Mouse (Mus musculus) Patski (cell line): Measurements from ENCODE around the gene Spata5. TPM values are rescaled to one million over a fixed set of nuclear protein-coding genes. Genes with fewer than 3 reads are reported as not detected.
"Not testable (repeated sequence)": the region's sequence is repeated elsewhere in the genome, so short reads cannot be mapped to it uniquely, and the experiment has no call there.

Experiments used
- ATAC-seq: fragments of 100-300 bp; one replicate; pipeline ENCODE4 v1.8.0; 2021
- CTCF ChIA-PET: fragments of 350-600 bp; sonication (Branson Sonifier 250); formaldehyde crosslinking; loops from one replicate; lab custom pipeline; 2022; ENCODE audit warnings: inconsistent platforms; lab: Charles Lee
- POLR2A ChIA-PET: fragments of 350-600 bp; sonication (Branson Sonifier 250); formaldehyde crosslinking; loops from one replicate; lab custom pipeline; 2022; ENCODE audit warnings: antibody characterized with exemption, inconsistent platforms; lab: Charles Lee
- DNase-seq: peaks from one replicate; pipeline ENCODE4 v3.0.0-alpha.2; 2011; ENCODE audit warnings: low read depth, low spot score
- H3K27me3 ChIP-seq: fragments of 371-371 bp; one replicate; pipeline ENCODE4 v1.5.1; 2021
- CTCF ChIP-seq: fragments of 100-300 bp; IDR thresholded peaks from one replicate; pipeline ENCODE4 v1.5.1; 2021
- in situ Hi-C: fragments of 300-500 bp; cut with MboI; formaldehyde crosslinking; loops from 3 replicates; pipeline ENCODE4 v1.11.1; 2018; ENCODE audit warnings: low pct_unique_long_range_greater_than_20kb, mixed read lengths
- polyA plus RNA-seq: library from polyadenylated mRNA; unstranded; gene quantifications from one replicate; pipeline ENCODE4 v1.2.3, GENCODE M21; 2021

Spata5 gene
- polyA plus RNA-seq, 1 experiment from 2014 or later: 43.3 TPM

- TF ChIP-seq CTCF: no peak
- in situ Hi-C loops: no loop called here
- H3K27me3 ChIP-seq: no peaks in the 10 kb centered on the region
- ChIA-PET CTCF (no interaction called here), POLR2A (no interaction called here)
- DNase-seq (no peak), ATAC-seq (no peak)
These were observed 158.0 kb downstream of the Spata5 start for GRCm38 (mm10) chr3:37577706-37578105.

- DNase-seq (no peak), ATAC-seq (no peak)
- no peaks in the 10 kb centered on the region for H3K27me3 ChIP-seq
- ChIA-PET POLR2A (interaction anchor here (1.1 kb wide), 1 partner anchor 161 kb away, joined by 3 read pairs; no protein-coding TSS in a partner anchor), CTCF (interaction anchor here (1.0 to 4.8 kb wide), 2 partner anchors 7 to 9 kb away, joined by 5 to 20 read pairs; no protein-coding TSS in a partner anchor)
- no peak for TF ChIP-seq CTCF
- in situ Hi-C loops: no loop called here
These were observed 164.9 kb downstream of the Spata5 start for GRCm38 (mm10) chr3:37584576-37584975.

GRCm38 (mm10) chr3:37585967-37586730, 166.5 kb downstream of the Spata5 start:
- DNase-seq: no peak
- no peak for ATAC-seq
- ChIA-PET CTCF (interaction anchor here (1.5 kb wide), 1 partner anchor 13 kb away, joined by 5 read pairs; no protein-coding TSS in a partner anchor), POLR2A (no interaction called here)
- in situ Hi-C loops: no loop called here
- H3K27me3 ChIP-seq: no peaks in the 10 kb centered on the region
- no peak for TF ChIP-seq CTCF

GRCm38 (mm10) chr3:37586731-37587578, 167.3 kb downstream of the Spata5 start:
- TF ChIP-seq CTCF: no peak
- DNase-seq: no peak
- ChIA-PET POLR2A (no interaction called here), CTCF (interaction anchor here (1.5 kb wide), 1 partner anchor 14 kb away, joined by 5 read pairs; no protein-coding TSS in a partner anchor)
- no peaks in the 10 kb centered on the region for H3K27me3 ChIP-seq
- in situ Hi-C loops: no loop called here
- no peak for ATAC-seq

DNA sequence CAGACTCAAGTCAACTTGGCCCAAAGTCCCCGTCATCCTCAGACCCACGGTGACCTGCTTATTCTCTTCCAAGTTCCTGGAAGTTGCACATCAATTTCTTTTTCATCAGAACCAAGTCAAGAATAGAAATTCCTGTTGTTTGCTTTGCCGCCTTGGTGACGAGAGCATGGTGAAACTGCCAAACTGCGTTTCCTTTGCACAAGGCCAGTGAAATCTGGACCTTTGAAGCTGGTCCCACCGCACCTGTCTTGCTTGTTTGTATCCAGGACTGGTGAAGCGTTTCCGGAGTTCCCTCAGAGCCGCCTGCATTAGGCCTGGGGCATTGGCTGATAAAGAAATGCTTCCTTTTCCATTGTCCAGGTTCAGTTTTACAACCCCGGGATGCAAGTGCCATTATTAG, 176.0 kb downstream of the Spata5 start:
- in situ Hi-C loops: no loop called here
- TF ChIP-seq CTCF: no peak
- CTCF ChIA-PET: no interaction called here
- POLR2A ChIA-PET: no interaction called here
- ATAC-seq (no peak), DNase-seq (no peak)
- no peaks in the 10 kb centered on the region for H3K27me3 ChIP-seq

DNA sequence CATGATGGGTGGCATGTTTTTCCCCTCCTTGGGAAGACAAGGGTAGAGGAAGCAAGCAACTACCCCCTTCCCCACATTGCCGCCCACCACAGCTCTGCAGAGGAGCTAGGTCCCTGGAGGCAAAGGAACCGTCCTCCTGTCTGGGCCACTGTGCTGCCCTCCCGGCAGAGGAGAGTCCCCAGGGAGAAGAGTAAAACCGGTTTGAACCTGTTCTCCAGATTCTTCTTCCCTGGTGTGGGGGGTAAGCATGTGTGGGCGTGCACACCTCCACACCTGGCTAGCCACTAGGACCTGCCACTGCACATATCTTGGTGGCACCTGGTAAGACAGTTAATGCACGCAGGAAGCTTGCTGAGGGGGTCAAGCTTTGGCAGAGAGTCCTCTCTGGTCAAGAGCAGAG, 176.8 kb downstream of the Spata5 start:
- H3K27me3 ChIP-seq: no peaks in the 10 kb centered on the region
- in situ Hi-C loops: no loop called here
- POLR2A ChIA-PET: no interaction called here
- TF ChIP-seq CTCF: no peak
- DNase-seq: no peak
- CTCF ChIA-PET: no interaction called here
- no peak for ATAC-seq

- TF ChIP-seq CTCF: no peak
- CTCF ChIA-PET: interaction anchor here (1.4 kb wide), 1 partner anchor 10 kb away, joined by 3 read pairs; no protein-coding TSS in a partner anchor
- in situ Hi-C loops: no loop called here
- DNase-seq (no peak), ATAC-seq (no peak)
- no peaks in the 10 kb centered on the region for H3K27me3 ChIP-seq
- POLR2A ChIA-PET: no interaction called here
These were observed 177.5 kb downstream of the Spata5 start for GRCm38 (mm10) chr3:37597200-37597599.

DNA sequence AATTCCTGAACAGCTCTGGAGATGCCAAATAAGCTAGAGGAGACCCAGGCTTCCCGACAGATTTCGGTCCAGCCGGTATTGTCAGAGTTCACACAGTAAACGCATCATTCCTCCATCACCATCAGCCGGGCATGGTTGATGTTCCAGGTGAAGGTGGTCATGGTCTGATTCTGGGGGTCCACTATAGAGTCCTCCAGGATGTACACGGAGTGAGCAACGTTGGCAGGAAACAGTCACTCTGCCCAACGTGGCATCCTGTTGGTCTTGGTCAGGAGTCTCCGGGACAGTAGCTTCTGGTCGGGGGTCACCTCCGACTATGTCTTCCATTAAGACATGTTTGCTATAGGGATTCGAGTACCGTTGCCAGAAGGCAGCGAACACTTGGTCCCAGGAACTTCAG, 179.9 kb downstream of the Spata5 start:
- H3K27me3 ChIP-seq, DNase-seq, in situ Hi-C loops, ATAC-seq, POLR2A ChIA-PET: not testable (repeated sequence)
- CTCF ChIA-PET: interaction anchor here (1.5 kb wide), 1 partner anchor 35 kb away, joined by 5 read pairs; no protein-coding TSS in a partner anchor

- in situ Hi-C loops: no loop called here
These were observed 182.7 kb downstream of the Spata5 start for GRCm38 (mm10) chr3:37602356-37602755.

GRCm38 (mm10) chr3:37602890-37603289, 183.2 kb downstream of the Spata5 start:
- H3K27me3 ChIP-seq: no peaks in the 10 kb centered on the region
- DNase-seq: no peak
- ChIA-PET POLR2A (no interaction called here), CTCF (interaction anchor here (0.7 kb wide), 1 partner anchor 45 kb away, joined by 3 read pairs; no protein-coding TSS in a partner anchor)
- no peak for TF ChIP-seq CTCF
- in situ Hi-C loops: no loop called here
- ATAC-seq: no peak

More at GRCm38 (mm10) chr3:37602356-37602755, 182.7 kb downstream of the Spata5 start:
- CTCF ChIA-PET: interaction anchor here (1.2 kb wide), 1 partner anchor 26 kb away, joined by 3 read pairs; no protein-coding TSS in a partner anchor
- H3K27me3 ChIP-seq: no peaks in the 10 kb centered on the region
- POLR2A ChIA-PET: no interaction called here
- no peak for ATAC-seq
- no peak for DNase-seq
- TF ChIP-seq CTCF: no peak
